Mouse (Mus musculus): Measurements from ENCODE around the gene Tarm1. TPM values are rescaled to one million over a fixed set of nuclear protein-coding genes. Genes with fewer than 3 reads are reported as not detected.

The Tarm1 gene
- polyA plus RNA-seq, 1 experiment from 2014 or later = not detected

DNA sequence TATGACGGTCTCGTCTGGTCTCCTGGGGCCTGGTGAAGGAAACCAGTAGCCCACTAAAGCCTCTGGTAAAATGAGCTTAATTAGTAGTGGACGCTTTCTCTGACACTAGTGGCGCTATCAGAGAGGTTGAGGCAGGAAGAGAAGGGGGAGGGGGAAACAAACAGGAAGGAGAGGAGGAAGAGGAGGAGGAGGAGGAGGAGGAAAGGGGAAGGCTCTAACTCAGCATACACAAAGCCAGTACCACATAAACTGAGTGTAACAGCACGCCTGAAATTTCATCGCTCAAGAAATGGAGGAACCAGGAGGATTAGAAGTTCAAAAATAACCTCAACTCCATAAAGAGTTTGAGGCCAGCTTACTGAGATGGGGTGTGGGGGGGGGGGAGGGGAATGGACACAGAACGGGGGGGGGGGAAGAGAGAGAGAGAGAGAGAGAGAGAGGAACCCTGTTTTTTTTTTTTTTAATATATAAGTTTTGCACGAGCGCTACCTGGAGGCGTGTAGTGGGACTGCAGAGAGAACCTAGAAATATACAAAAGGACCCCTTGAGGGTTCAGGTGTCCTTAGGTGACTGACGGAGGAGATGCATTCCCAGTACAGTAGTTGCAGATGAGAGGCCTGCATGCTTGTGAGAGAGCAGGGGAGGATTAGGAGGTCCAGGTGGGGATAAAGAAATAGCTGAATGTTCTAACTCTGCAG is 48.8 kb downstream of the Tarm1 start:
- Histone ChIP-seq H3K4me1 (no peaks in the 10 kb centered on the region), H3K27me3 (no peaks in the 10 kb centered on the region), H3K4me2 (no peak overlapping the region), H3K9ac (no peak overlapping the region), H3K27ac (no peak overlapping the region), H3K9me3 (replicated peaks) (no peaks in the 10 kb centered on the region), H3K4me3 (no peak overlapping the region), H3K36me3 (ENCODE audit: poor library complexity, severe bottlenecking) (no peaks in the 10 kb centered on the region)
- no peak for ATAC-seq
- WGBS = 57% methylated on average over 11 of the region's 11 CpGs

DNA sequence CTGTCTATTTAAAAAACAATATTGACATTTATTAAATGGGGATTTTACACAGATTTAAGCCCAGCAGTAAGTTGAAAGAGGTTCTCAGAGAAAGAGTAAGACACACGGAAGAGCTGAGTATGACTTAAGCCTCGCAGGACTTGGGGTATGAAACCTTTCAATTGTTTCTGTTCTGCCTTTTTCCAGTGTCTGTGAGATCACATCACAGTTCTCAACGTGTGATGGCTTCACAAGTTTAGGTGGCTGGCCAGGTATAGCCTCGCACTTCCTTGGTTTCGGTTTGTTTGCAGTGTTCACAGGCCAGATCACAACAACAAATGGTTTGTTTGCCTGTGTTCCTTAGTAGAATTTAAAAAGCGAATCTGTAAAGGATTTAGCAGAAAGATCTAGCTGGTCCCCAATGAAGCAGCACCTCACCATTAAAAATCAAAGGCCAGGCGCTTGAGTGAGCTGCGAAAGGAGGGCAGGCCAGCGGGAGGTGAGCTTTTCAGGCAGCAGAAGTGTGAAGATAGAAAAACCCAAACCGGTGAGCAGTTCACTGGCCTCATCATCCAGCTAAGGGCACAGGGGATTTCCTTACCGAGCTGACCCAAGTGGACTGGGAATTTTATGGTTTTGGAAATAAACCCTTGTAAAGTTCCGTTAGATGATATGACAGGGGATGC is 49.5 kb downstream of the Tarm1 start:
- no peaks in the 10 kb centered on the region for H3K4me1 ChIP-seq
- 62% methylated on average over 12 of the region's 12 CpGs for WGBS
- no peak overlapping the region for H3K27ac ChIP-seq
- H3K36me3 ChIP-seq (ENCODE audit: poor library complexity, severe bottlenecking) = no peaks in the 10 kb centered on the region
- no peaks in the 10 kb centered on the region for H3K9me3 ChIP-seq (replicated peaks)
- H3K4me3 ChIP-seq = no peak overlapping the region
- H3K27me3 ChIP-seq = no peaks in the 10 kb centered on the region
- H3K9ac ChIP-seq = no peak overlapping the region
- no peak for ATAC-seq
- H3K4me2 ChIP-seq = no peak overlapping the region

DNA sequence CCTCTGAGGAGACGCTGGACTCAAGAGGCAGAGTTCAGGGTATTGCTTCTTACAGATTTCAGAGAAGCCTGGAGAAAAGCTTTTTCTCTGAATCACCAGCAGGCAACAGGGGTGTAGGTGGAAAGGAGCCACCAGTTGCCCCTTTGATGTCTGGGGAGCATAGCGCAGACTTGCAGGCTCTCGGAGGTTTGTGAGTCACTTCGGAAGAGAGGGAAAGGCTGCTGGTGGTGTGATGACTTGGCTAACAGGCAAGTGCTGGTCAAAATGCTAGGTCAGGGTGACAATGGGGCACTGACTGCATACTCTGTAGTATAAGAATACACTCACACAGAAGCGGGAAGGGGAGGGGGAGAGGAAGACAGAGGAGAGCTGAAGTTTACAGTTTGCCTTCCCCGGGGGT is 51.3 kb downstream of the Tarm1 start:
- Histone ChIP-seq H3K9me3 (replicated peaks) (no peaks in the 10 kb centered on the region), H3K4me2 (no peak overlapping the region), H3K9ac (no peak overlapping the region), H3K27ac (no peak overlapping the region), H3K27me3 (no peaks in the 10 kb centered on the region), H3K4me3 (no peak overlapping the region), H3K36me3 (ENCODE audit: poor library complexity, severe bottlenecking) (no peaks in the 10 kb centered on the region), H3K4me1 (no peaks in the 10 kb centered on the region)
- ATAC-seq = no peak
- 69% methylated on average over 6 of the region's 6 CpGs for WGBS

DNA sequence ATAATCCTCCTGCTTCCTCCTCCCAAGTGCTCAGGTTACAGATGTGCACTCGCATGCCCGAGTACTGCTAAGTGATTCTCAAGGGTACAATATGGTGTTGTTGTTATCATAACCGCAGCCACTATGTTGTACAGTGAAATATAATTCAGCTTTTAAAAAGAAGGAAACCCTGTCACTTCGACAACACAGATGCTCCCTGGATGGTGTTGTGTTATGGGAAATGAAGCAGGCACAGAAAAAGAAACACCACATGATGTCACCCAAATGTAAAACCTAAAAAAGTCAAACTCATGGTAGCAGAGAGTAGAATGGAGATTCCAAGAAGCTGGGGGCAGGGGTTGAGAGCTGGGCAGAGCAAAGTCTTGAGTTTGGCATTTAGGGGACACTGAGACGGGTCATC is 51.8 kb downstream of the Tarm1 start:
- 76% methylated on average over 5 of the region's 5 CpGs for WGBS
- Histone ChIP-seq H3K36me3 (ENCODE audit: poor library complexity, severe bottlenecking) (no peaks in the 10 kb centered on the region), H3K27me3 (no peaks in the 10 kb centered on the region), H3K4me2 (no peak overlapping the region), H3K4me1 (no peaks in the 10 kb centered on the region), H3K27ac (no peak overlapping the region), H3K9me3 (replicated peaks) (no peaks in the 10 kb centered on the region), H3K4me3 (no peak overlapping the region), H3K9ac (no peak overlapping the region)
- no peak for ATAC-seq

DNA sequence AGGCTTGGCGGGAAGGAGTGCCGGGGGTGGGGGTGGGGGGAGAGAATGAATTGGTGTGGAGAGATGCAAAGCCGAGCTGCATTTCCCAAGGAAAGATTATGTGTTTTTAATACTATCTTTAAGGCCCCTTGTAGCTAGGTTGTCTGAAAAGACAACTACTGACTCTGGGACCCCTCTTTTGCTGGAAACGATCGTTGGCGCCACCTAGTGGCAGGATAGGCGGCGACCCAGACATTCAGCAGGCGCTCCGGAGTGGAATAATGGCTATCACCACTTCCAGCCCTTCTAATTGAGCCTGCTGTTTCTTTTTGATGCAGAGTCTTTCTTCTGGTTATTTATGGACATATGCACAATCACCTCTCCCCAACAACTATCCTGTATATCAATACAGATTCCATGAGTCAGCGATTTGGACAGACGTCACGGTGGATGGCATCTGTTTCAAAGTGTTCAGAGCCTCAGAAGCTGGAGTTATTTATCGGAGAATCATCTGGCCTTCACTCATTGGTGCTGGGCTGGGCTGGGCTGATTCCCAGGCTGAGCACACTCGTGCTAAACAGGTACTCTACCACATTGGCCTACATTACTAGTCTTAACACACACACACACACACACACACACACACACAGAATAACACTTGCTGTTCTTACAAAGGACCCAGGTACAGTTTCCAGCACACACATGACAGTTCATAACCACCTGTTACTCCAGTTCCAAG is 53.5 kb downstream of the Tarm1 start:
- WGBS = 21% methylated on average over 15 of the region's 15 CpGs
- Histone ChIP-seq H3K4me1 (no peaks in the 10 kb centered on the region), H3K4me3 (no peak overlapping the region), H3K27me3 (no peaks in the 10 kb centered on the region), H3K9ac (no peak overlapping the region), H3K27ac (no peak overlapping the region), H3K36me3 (ENCODE audit: poor library complexity, severe bottlenecking) (no peaks in the 10 kb centered on the region), H3K9me3 (replicated peaks) (no peaks in the 10 kb centered on the region), H3K4me2 (no peak overlapping the region)
- ATAC-seq = peak; percentile 77

DNA sequence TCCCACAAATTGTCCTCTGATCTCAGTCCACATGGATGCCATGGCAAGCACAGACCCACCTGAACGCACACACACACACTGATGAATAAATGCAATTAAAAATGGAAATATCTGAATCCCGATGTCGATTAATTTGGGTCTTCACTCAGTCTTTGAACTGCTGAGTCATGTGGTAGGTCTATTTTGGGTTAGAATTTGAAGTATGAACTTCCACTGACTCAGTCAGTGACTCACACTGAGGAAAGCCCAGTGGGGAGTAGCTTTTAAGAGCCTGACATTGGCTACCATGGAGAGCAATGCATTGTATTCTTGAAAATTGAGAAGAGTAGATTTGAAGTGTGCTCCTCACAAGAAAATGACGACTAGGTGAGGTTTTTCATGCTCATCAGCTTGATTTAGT is 55.4 kb downstream of the Tarm1 start:
- Histone ChIP-seq H3K9ac (no peak overlapping the region), H3K36me3 (ENCODE audit: poor library complexity, severe bottlenecking) (no peaks in the 10 kb centered on the region), H3K27me3 (no peaks in the 10 kb centered on the region), H3K4me1 (no peaks in the 10 kb centered on the region), H3K4me3 (no peak overlapping the region), H3K9me3 (replicated peaks) (no peaks in the 10 kb centered on the region), H3K4me2 (no peak overlapping the region), H3K27ac (no peak overlapping the region)
- no peak for ATAC-seq
- 80% methylated on average over 4 of the region's 4 CpGs for WGBS

DNA sequence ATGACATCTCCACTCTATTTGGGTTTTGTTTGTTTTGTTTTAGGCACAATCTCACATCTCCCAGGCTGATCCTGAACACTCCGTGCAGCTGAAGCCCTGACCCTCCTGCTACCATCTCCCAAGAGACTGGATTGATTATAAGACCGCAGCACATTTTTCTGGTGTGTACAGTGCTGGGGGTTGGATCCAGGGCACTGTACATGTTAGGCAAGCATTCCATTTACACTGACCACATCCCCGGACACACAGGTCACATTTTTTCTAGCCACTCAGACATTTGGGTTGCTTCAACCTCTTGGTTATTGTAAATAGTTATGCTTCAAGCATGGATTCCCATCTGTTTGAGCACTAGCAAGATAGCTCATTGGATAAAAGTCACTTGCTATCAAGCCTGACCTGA is 55.8 kb downstream of the Tarm1 start:
- no peak overlapping the region for H3K4me2 ChIP-seq
- no peaks in the 10 kb centered on the region for H3K36me3 ChIP-seq (ENCODE audit: poor library complexity, severe bottlenecking)
- no peak for ATAC-seq
- 86% methylated on average over 3 of the region's 3 CpGs for WGBS
- no peaks in the 10 kb centered on the region for H3K9me3 ChIP-seq (replicated peaks)
- no peak overlapping the region for H3K9ac ChIP-seq
- H3K4me3 ChIP-seq = no peak overlapping the region
- H3K27ac ChIP-seq = no peak overlapping the region
- no peaks in the 10 kb centered on the region for H3K27me3 ChIP-seq
- no peaks in the 10 kb centered on the region for H3K4me1 ChIP-seq

DNA sequence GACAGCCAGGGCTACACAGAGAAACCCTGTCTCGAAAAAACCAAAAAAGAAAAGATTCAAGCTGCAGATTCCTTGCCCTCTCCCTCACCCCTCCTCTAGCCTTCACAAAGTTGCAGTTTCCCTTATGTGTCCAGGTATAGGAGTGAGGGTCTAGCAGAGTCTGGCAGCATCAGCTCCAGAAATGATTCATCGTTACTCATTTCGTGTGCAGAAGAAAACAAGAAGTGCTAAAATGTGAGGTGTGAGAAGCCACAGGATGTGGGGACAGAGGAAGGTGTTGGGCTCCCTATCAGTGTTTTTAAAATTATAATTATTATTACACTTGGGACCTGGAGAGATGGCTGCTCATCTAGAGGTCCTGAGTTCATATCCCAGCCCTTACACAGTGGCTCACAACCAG is 57.7 kb downstream of the Tarm1 start:
- Histone ChIP-seq H3K27me3 (no peaks in the 10 kb centered on the region), H3K4me2 (no peak overlapping the region), H3K4me3 (no peak overlapping the region), H3K27ac (no peak overlapping the region), H3K36me3 (ENCODE audit: poor library complexity, severe bottlenecking) (no peaks in the 10 kb centered on the region), H3K9me3 (replicated peaks) (no peaks in the 10 kb centered on the region), H3K4me1 (no peaks in the 10 kb centered on the region), H3K9ac (no peak overlapping the region)
- ATAC-seq = no peak
- 77% methylated on average over 3 of the region's 3 CpGs for WGBS

DNA sequence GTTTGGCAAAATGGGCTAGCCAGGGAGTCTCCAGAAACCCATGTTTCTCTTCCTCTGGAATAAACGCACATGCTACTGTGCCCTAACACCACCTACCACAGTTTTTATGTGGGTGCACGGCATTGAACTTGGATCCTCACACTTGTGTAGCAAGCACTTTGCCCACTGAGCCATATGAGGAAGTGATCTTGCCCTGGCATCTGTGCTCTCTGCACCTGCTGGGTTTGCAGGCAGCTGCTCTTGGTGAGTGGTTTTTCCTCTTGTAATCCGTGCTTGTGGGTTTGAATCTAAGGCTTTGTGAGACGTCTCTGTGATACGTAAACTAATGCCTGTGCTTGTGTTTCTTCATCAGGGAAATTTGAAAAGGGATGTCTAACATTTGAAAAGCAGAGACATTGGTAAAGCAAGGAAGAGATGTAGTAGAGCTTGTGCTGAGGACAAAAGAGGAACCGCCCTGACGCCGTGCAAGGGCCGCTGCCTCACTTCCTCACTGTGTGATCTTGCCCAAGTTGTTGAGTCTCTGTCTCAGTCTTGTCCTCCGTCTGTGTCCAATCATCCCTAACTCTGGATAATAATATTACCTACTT is 59.9 kb downstream of the Tarm1 start:
- no peak overlapping the region for H3K4me3 ChIP-seq
- ATAC-seq = no peak
- no peaks in the 10 kb centered on the region for H3K36me3 ChIP-seq (ENCODE audit: poor library complexity, severe bottlenecking)
- no peaks in the 10 kb centered on the region for H3K9me3 ChIP-seq (replicated peaks)
- 0 out of 2 replicates have a peak, but pooled peaks cover 3% of the 10 kb centered on the region for H3K4me1 ChIP-seq
- no peak overlapping the region for H3K27ac ChIP-seq
- H3K4me2 ChIP-seq = no peak overlapping the region
- no peaks in the 10 kb centered on the region for H3K27me3 ChIP-seq
- WGBS = 88% methylated on average over 10 of the region's 10 CpGs
- H3K9ac ChIP-seq = no peak overlapping the region

DNA sequence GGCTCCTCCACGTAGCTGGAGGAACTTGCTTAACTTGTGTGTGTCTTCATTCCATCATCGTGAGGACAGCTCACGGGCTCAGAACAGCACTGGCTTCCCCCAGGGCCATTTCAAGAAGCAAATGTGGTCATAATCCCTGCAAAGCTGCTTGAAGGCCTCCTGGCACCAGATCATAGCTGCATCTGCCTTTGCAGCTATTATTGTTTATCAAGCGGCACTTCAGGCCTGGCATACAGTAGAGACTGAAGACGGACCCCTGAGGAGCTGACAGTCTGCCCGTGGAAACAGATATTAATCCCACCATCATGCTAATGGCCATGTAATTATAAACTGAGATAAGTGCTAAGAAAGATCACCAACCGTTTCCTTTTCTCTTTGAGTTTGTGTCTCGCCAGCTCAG is 61.9 kb downstream of the Tarm1 start:
- 0 out of 2 replicates have a peak, but pooled peaks cover 3% of the 10 kb centered on the region for H3K4me1 ChIP-seq
- 67% methylated on average over 8 of the region's 8 CpGs for WGBS

DNA sequence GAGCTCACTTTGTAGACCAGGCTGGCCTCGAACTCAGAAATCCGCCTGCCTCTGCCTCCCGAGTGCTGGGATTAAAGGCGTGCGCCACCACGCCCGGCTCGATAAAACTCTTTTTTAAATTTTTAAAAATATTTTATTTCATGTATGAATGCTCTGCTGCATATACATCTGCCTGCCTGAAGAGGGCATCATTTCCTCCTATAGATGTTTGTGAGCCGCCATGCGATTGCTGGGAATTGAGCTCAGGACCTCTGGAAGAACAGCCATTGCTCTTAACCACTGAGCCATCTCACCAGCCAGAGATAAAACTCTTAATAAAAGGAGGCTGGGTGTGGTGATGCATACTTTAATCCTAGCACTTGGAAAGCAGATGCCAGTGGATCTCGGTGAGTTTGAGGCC is 62.4 kb downstream of the Tarm1 start:
- no peaks in the 10 kb centered on the region for H3K27me3 ChIP-seq
- H3K4me3 ChIP-seq = no peak overlapping the region
- H3K27ac ChIP-seq = no peak overlapping the region
- H3K4me1 ChIP-seq = 0 out of 2 replicates have a peak, but pooled peaks cover 3% of the 10 kb centered on the region
- H3K36me3 ChIP-seq (ENCODE audit: poor library complexity, severe bottlenecking) = no peaks in the 10 kb centered on the region
- 91% methylated on average over 11 of the region's 11 CpGs for WGBS
- no peak overlapping the region for H3K9ac ChIP-seq
- ATAC-seq = no peak
- H3K4me2 ChIP-seq = no peak overlapping the region
- H3K9me3 ChIP-seq (replicated peaks) = no peaks in the 10 kb centered on the region

More for the DNA sequence above, 61.9 kb downstream of the Tarm1 start:
- no peak overlapping the region for H3K27ac ChIP-seq
- H3K27me3 ChIP-seq = no peaks in the 10 kb centered on the region
- no peaks in the 10 kb centered on the region for H3K36me3 ChIP-seq (ENCODE audit: poor library complexity, severe bottlenecking)
- ATAC-seq = no peak
- no peak overlapping the region for H3K9ac ChIP-seq
- no peak overlapping the region for H3K4me2 ChIP-seq
- H3K9me3 ChIP-seq (replicated peaks) = no peaks in the 10 kb centered on the region
- H3K4me3 ChIP-seq = no peak overlapping the region

DNA sequence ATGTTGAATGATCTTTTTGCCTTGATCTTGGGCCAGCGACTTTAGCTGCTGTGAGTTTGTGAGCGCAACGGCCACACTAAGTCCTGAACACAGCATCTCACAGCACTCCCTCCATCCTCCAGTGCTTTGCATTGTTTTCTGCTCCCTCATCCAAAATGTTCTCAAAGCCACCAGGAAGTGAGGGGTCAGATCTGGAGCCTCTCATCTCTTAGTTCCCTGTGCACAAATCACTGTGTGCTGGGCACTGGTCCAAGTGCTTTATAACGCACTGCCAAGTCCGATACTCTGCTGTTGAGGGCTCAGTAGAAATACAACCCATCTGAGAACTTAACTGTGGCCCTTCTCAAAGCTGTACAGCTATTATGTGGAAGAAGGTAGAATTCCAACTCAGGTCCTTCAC is 64.5 kb downstream of the Tarm1 start:
- Histone ChIP-seq H3K9ac (no peak overlapping the region), H3K4me2 (no peak overlapping the region), H3K4me3 (no peak overlapping the region), H3K36me3 (ENCODE audit: poor library complexity, severe bottlenecking) (no peaks in the 10 kb centered on the region), H3K27ac (no peak overlapping the region), H3K4me1 (0 out of 2 replicates have a peak, but pooled peaks cover 3% of the 10 kb centered on the region), H3K9me3 (replicated peaks) (no peaks in the 10 kb centered on the region), H3K27me3 (no peaks in the 10 kb centered on the region)
- WGBS = 43% methylated on average over 5 of the region's 5 CpGs
- ATAC-seq = no peak
